Mouse (Mus musculus): ENCODE measurements at regions not wholly inside any gene's neighbourhood (a gene's known extent, or its start where the extent isn't known, plus 50 kb on each side); places are given as distances from the start of the nearest gene placed in this dataset.

GRCm38 (mm10) chr1:72943082-72943481, 68.4 kb upstream of the Igfbp5 start:
- no peak overlapping the region for H3K27ac ChIP-seq
- TF ChIP-seq CTCF (IDR thresholded peaks at IDR 0.05; ENCODE audit: low read depth) (no peak), EP300 (IDR thresholded peaks at IDR 0.05; ENCODE audit: low read depth) (no peak)
- no peak overlapping the region for H3K4me2 ChIP-seq (ENCODE audit: low read depth)
- H3K9ac ChIP-seq (replicated peaks): no peak overlapping the region
- no peaks in the 10 kb centered on the region for H3K36me3 ChIP-seq (replicated peaks; ENCODE audit: control insufficient read depth, insufficient read depth, low read depth)
- H3K27me3 ChIP-seq (ENCODE audit: control insufficient read depth, insufficient read depth, low read length): no peaks in the 10 kb centered on the region
- no peak for DNase-seq (ENCODE audit: low read depth in 3 of 3, low spot score in 3 of 3)
- H3K9me3 ChIP-seq (ENCODE audit: control insufficient read depth, low read length): no peaks in the 10 kb centered on the region
- WGBS (ENCODE audit: insufficient replicate concordance): 57% methylated on average over 1 of the region's 1 CpGs
- H3K4me3 ChIP-seq (ENCODE audit: insufficient read depth in 1 of 2, low read depth in 2 of 2, low read length in 2 of 2): no peak overlapping the region
- no peak for ATAC-seq (ENCODE audit: insufficient read depth)
- H3K4me1 ChIP-seq (replicated peaks; ENCODE audit: control insufficient read depth in 2 of 2, insufficient read depth in 2 of 2, low read length in 1 of 2): peaks cover 0 to 4% of the 10 kb centered on the region in 2 experiments; a peak in 1 of 4 replicates

- DNase-seq (ENCODE audit: low read depth in 3 of 3, low spot score in 3 of 3) (no peak), ATAC-seq (ENCODE audit: insufficient read depth) (no peak)
- Histone ChIP-seq H3K27me3 (ENCODE audit: control insufficient read depth, insufficient read depth, low read length) (no peaks in the 10 kb centered on the region), H3K4me3 (ENCODE audit: insufficient read depth in 1 of 2, low read depth in 2 of 2, low read length in 2 of 2) (no peak overlapping the region), H3K4me2 (ENCODE audit: low read depth) (no peak overlapping the region), H3K36me3 (replicated peaks; ENCODE audit: control insufficient read depth, insufficient read depth, low read depth) (no peaks in the 10 kb centered on the region), H3K27ac (no peak overlapping the region), H3K9me3 (ENCODE audit: control insufficient read depth, low read length) (no peaks in the 10 kb centered on the region), H3K4me1 (replicated peaks; ENCODE audit: control insufficient read depth in 2 of 2, insufficient read depth in 2 of 2, low read length in 1 of 2) (peaks cover 0 to 4% of the 10 kb centered on the region in 2 experiments; a peak in 1 of 4 replicates), H3K9ac (replicated peaks) (no peak overlapping the region)
- TF ChIP-seq CTCF (IDR thresholded peaks at IDR 0.05; ENCODE audit: low read depth) (no peak), EP300 (IDR thresholded peaks at IDR 0.05; ENCODE audit: low read depth) (no peak)
- 71% methylated on average over 9 of the region's 9 CpGs for WGBS (ENCODE audit: insufficient replicate concordance)
Measured at GRCm38 (mm10) chr1:72942351-72942750, 67.7 kb upstream of the Igfbp5 start.

GRCm38 (mm10) chr1:72939948-72940347, 65.3 kb upstream of the Igfbp5 start:
- DNase-seq (ENCODE audit: low read depth in 3 of 3, low spot score in 3 of 3) (no peak), ATAC-seq (ENCODE audit: insufficient read depth) (no peak)
- WGBS (ENCODE audit: insufficient replicate concordance): 59% methylated on average over 1 of the region's 1 CpGs
- Histone ChIP-seq H3K4me2 (ENCODE audit: low read depth) (no peak overlapping the region), H3K27me3 (ENCODE audit: control insufficient read depth, insufficient read depth, low read length) (no peaks in the 10 kb centered on the region), H3K4me1 (replicated peaks; ENCODE audit: control insufficient read depth in 2 of 2, insufficient read depth in 2 of 2, low read length in 1 of 2) (peaks cover 0 to 4% of the 10 kb centered on the region in 2 experiments; a peak in 1 of 4 replicates), H3K9ac (replicated peaks) (no peak overlapping the region), H3K9me3 (ENCODE audit: control insufficient read depth, low read length) (no peaks in the 10 kb centered on the region), H3K36me3 (replicated peaks; ENCODE audit: control insufficient read depth, insufficient read depth, low read depth) (no peaks in the 10 kb centered on the region), H3K27ac (no peak overlapping the region), H3K4me3 (ENCODE audit: insufficient read depth in 1 of 2, low read depth in 2 of 2, low read length in 2 of 2) (no peak overlapping the region)
- TF ChIP-seq CTCF (IDR thresholded peaks at IDR 0.05; ENCODE audit: low read depth): no peak
- TF ChIP-seq EP300 (IDR thresholded peaks at IDR 0.05; ENCODE audit: low read depth): no peak

DNA sequence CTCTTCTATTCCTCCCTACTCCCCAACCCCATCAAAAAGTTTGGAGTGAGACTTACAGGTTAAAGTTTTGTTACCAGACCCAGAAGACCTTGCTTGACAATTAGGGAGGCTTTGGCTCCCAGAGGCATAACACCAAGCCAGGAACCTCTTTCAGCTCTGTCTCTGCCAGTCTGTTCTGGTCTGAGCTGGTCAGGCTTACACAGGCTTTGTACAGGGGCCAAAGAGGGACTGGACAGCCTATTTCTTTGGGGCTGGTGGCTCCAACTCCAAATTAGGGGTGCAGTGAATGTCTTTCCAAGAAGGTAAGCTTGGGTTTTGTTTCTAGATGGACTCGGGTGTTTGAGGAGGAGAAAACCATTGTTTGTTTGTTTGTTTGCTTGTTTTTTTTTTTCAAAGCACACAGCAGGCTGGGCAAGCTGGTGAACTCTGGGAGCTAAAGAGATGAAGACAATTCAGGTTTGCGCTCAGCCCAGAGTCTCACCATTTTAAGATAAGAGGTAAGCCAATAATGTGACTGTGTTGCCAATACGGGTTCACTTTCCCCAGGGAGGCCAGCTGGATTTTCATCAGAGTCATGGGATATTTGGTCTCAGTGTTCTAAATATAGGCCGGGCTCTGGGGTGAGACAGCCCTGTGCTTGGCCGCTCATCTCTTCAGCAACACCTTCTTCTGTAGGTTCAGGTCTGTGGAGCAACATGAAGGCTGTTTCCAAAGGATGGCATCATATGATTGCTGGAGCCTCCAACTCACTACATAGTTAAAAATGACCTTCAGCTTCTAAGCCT, 62.2 kb upstream of the Igfbp5 start:
- Histone ChIP-seq H3K9ac (replicated peaks) (no peak overlapping the region), H3K4me3 (ENCODE audit: insufficient read depth in 1 of 2, low read depth in 2 of 2, low read length in 2 of 2) (no peak overlapping the region), H3K9me3 (ENCODE audit: control insufficient read depth, low read length) (no peaks in the 10 kb centered on the region), H3K27ac (no peak overlapping the region), H3K27me3 (ENCODE audit: control insufficient read depth, insufficient read depth, low read length) (no peaks in the 10 kb centered on the region), H3K36me3 (replicated peaks; ENCODE audit: control insufficient read depth, insufficient read depth, low read depth) (no peaks in the 10 kb centered on the region), H3K4me1 (replicated peaks; ENCODE audit: control insufficient read depth in 2 of 2, insufficient read depth in 2 of 2, low read length in 1 of 2) (no peaks in the 10 kb centered on the region), H3K4me2 (ENCODE audit: low read depth) (no peak overlapping the region)
- no peak for DNase-seq (ENCODE audit: low read depth in 3 of 3, low spot score in 3 of 3)
- ATAC-seq (ENCODE audit: insufficient read depth): no peak
- WGBS (ENCODE audit: insufficient replicate concordance): 73% methylated on average over 5 of the region's 5 CpGs
- TF ChIP-seq EP300 (IDR thresholded peaks at IDR 0.05; ENCODE audit: low read depth): no peak

DNA sequence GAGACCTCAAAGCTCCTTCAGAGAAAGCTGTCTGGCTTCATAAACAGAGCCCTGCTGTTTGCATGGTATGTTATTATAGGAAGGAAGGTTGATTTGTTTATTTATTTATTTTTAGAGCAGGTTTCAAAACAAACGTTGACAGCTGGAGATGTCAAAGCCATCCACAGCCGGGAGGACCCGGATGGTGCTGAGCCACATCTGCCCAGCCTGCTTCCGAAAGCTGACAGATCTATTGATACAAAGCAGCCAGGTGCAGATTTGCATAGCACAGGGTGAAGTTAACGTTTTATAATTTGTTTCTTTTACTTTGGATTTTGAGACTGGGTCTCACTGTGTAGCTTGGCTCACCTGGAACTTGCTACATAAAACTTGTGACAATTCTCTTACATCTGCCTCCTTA, 61.5 kb upstream of the Igfbp5 start:
- Histone ChIP-seq H3K36me3 (replicated peaks; ENCODE audit: control insufficient read depth, insufficient read depth, low read depth) (no peaks in the 10 kb centered on the region), H3K4me1 (replicated peaks; ENCODE audit: control insufficient read depth in 2 of 2, insufficient read depth in 2 of 2, low read length in 1 of 2) (no peaks in the 10 kb centered on the region), H3K9me3 (ENCODE audit: control insufficient read depth, low read length) (no peaks in the 10 kb centered on the region), H3K27ac (no peak overlapping the region), H3K4me2 (ENCODE audit: low read depth) (no peak overlapping the region), H3K27me3 (ENCODE audit: control insufficient read depth, insufficient read depth, low read length) (no peaks in the 10 kb centered on the region), H3K9ac (replicated peaks) (no peak overlapping the region), H3K4me3 (ENCODE audit: insufficient read depth in 1 of 2, low read depth in 2 of 2, low read length in 2 of 2) (no peak overlapping the region)
- DNase-seq (ENCODE audit: low read depth in 3 of 3, low spot score in 3 of 3): no peak
- 49% methylated on average over 5 of the region's 5 CpGs for WGBS (ENCODE audit: insufficient replicate concordance)
- no peak for TF ChIP-seq EP300 (IDR thresholded peaks at IDR 0.05; ENCODE audit: low read depth)
- ATAC-seq (ENCODE audit: insufficient read depth): no peak
